Mouse (Mus musculus): ENCODE results near the gene Ppp1cb.

DNA sequence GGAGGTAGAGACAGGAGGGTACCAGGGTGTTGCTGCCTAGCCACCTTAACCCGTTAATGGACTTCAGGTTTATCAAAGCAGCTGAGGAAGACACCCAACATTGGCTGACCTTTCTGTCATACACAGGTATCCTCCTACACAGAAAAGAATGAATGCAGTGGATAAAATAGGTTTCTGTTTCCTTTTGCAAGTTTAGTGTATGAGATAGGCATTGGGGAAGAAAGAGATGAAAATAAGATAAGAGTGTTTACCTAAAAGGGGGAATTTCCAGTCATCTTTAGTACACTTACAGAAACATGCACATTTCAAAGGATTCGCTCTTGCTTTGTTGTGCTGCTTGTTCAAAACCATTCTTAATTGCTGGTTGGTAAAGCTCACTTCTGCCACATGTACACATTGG, 29.4 kb downstream of the Ppp1cb start:
- TF ChIP-seq POLR2A (IDR thresholded peaks at IDR 0.05; ENCODE audit: insufficient read depth, low read depth, low read length) (no peak), CTCF (IDR thresholded peaks at IDR 0.05; ENCODE audit: insufficient read depth, low read depth, low read length) (no peak)

All from olfactory bulb, adult 2 months (tissue).